Mouse (Mus musculus): ENCODE data around the gene Stag1. TPM values are rescaled to one million over a fixed set of nuclear protein-coding genes. Genes with fewer than 3 reads are reported as not detected.

Stag1 gene
- total RNA-seq, 2 experiments from 2014 or later = 52.3 to 56.4 TPM

- peak; percentile 29 for DNase-seq
These were observed 8.5 kb downstream of the Stag1 start for GRCm38 (mm10) chr9:100605985-100606554.

DNA sequence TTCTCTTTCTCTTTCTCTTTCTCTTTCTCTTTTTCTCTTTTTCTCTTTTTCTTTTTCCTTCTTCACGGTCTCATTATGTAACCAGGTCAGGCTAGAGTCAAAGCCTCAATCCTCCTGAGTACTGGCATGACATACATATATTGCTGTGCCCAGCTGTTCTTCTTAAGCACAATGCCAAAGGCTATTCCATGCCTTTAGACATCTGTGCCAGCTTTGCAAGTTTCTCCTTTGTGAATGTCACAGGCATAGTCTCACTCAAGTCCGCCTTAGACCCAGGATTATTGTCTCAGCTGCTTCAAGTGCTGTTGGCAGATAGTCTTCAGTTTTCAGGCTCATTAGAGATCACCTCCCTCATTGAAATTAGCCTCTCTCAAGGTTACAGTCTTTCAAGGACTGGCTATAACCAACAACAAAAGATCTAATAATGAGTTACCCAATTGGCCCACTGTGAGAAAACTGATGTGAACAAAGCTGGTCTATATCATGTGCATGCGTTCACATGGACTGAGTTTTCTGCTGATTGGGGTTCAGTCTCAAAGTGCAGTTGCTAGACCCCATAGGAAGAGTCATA, 16.0 kb downstream of the Stag1 start:
- no peak for DNase-seq

- peak; percentile 59 for DNase-seq
These were observed 19.3 kb downstream of the Stag1 start for GRCm38 (mm10) chr9:100616947-100617346.

- DNase-seq = no peak
These were observed 28.7 kb downstream of the Stag1 start for GRCm38 (mm10) chr9:100626258-100626657.

GRCm38 (mm10) chr9:100640754-100641153, 43.2 kb downstream of the Stag1 start:
- no peak for DNase-seq

DNA sequence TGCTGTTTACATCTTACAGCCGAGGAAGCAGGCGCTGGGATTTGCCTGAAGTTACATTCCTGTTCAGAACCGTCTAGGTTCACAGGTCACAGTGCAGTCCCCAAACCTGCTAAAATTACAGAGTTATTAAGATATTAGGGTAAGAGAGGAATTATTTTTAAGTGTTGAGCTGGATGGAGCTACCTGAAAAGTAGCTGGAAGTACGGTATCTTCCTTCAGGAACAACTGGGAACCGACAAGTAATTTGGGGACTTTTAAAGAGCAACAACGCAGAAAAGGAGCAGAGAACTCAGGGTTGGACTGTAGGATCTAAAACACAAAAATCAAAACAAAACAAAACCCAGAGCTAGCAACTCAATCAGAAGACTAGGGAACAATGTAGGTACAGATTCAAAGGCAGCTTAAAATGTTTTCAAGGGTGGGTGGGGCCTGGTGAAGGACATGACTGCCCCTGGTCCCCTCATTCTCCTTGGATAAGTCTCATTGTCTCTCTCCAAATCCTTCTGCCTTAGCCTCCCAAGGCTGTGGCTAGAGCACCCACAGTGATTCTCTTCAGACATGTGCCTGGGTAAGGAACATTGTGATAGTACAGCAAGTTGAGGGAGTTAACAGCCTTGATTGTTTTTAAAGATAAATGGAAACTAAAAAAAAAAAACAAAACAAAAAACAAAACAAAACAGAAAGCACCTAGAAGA, 43.9 kb downstream of the Stag1 start:
- DNase-seq = no peak

GRCm38 (mm10) chr9:100642186-100642839, 44.7 kb downstream of the Stag1 start:
- DNase-seq = peak; percentile 17

DNA sequence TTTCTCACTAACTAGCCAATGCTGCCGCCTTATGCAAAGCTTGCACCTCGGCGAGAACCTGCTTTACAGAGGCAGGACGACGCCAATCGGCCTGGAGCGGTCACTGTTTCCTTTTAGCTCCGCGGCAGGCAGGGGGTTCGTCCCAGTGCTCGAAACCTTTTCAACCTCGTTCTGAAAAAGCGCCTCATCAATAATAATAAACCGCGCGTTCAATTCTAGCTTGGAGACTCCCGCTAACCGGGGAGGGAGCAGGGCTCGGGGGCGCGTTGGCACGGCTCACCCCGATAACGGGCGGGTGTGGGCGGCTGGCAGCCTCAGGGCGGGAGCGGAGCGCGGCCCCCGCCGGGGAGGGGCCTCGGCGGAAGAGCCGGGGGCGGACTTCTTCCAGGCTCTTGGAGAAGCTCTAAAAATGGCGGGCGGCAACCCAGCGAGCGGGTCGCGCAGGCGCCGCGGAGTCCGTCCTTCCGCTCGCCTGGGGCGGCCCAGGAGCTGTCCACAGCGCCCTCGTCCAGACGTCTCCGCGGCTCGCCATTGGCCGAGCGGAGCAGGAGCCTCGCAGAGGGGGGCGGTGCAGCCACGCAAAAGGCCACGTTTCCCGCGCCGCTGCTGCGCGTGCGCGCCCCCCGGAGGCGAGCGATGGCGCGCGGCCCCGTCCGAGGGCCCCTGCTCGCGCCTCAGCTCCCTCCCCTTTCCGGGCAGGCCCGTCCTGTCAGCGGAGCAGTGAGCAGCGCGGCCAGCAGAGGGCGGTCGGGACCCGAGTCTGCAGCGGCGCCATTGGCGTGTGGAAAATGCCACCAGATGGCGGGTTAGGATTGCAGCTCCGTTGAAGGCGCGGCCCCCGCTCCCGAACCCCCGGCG, 45.5 kb downstream of the Stag1 start:
- peak; percentile 100 for DNase-seq

DNA sequence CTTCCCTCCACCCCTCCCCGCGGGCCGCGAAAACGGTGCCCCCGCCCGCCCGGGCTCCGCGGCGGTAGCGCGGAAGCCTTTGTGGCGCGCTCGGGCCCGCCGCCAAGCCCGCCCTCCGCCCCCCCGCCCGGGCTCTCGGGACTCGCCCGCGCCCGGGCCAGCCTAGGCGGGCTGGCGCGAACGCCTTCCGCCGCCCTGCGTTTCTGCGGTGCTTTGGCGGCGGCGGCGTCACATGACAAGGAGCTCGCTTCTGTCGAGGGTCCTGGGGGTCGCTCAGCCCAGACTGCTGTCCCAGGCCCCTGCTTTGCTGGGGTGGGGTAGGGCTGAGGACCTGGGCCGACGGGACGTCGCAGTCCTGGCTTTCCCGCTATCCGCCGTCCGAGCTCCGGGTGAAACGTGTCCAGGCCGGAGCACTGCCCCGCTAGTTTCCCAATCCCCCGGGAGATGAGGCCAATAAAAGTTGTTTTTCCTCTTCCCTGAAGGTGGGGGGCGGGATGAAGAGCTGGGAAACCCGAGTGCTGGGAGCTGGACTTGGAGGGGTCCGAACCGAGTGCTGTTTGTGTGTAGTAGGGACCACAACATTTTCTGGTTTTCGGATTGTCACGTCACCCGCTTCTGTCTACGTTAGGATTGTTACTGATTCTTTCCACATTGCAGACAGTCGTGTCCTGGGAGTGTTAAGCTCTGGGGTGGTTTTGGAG, 46.6 kb downstream of the Stag1 start:
- peak; percentile 71 for DNase-seq

DNA sequence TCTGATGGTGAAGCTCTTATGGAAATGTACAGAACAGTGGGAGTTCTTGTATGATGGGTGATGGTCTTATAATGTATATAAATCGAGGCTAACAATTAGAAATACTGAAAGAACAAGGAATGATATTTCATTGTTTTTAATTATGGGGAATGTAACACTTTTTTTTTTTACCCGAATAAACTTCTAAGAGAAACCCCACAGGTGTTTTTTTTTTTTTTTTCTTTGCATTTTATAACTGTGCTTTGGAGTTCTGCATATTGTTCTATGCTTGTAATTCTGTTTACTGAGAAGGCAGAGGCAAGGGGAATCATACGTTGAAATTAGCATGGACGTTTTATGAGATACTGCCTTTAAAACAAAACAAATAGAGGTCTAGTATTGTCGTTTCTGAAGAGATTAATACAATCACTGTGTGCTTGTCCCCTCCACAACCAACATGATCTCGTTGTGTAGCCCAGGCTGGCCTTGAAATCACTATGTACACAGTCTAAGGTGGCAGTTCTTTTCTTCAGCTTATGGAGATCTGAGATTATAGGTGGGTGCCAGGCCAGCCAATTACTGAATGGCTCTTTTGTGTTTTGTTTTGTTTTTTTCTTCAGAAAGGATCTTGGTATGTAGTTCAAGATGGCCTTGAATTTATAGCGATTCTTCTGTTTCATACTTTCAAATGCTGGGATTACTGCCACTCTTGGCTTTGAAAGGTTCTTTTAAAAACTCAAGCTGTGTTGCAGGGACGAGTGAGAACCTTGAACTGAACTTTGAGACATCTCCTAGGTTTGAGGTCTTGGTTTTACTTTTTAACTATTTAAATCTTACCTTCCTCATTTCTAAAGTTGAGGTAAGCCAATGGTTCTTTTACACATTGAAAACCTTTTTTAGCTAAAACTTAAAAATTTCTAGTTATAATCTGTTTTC, 47.7 kb downstream of the Stag1 start:
- no peak for DNase-seq

GRCm38 (mm10) chr9:100646276-100646675, 48.7 kb downstream of the Stag1 start:
- no peak for DNase-seq

GRCm38 (mm10) chr9:100647774-100648323, 50.3 kb downstream of the Stag1 start:
- no peak for DNase-seq

DNA sequence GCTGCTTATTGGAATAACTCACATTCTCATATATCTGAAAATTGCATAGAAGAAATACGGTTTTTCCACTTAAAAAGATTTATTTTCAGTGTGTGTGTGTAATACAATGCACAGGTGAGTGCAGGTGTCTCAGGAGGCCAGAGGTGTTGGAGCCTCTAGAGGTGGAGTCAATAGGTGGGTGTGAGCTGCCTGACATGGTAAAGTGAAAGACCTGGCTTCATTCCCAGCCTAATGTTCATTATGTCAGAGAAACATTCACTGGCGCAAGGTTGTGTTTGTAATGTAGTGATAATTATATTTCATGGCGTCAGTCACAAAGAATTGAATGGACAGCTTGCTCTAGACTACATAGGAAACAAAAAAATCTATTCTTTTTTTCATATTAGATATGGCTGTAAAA, 56.5 kb downstream of the Stag1 start:
- no peak for DNase-seq

GRCm38 (mm10) chr9:100656058-100656457, 58.5 kb downstream of the Stag1 start:
- DNase-seq = no peak

GRCm38 (mm10) chr9:100660587-100660986, 63.0 kb downstream of the Stag1 start:
- no peak for DNase-seq

DNA sequence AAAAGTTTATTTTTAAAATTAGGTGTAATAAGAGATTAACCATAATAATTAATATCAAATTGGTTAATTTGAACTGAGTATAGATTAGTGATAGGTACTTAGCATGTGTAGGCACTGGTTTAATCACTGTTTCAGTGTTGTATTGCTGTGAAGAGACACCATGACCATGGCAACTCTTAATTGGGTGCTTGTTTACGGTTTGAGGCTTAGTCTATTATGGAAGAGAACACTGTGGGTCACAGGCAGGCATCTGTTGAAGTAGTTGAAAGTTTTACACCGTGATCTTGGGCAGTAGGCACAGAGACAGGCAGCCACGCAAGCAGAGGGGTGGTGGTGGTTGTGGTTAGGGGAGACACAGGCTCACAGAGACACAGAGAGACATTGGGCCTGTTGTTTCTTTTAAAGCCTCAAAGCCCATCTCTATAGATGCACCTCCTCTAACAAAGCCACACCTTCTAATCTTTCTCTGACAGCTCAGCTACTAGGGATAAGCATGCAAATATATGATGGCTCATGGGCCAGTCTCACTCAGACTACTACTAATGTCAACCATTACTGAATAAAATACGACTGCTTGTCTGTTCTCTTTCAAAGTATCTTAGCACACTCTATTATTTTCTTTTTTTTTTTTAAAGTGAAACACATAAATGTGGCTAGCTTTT, 66.0 kb downstream of the Stag1 start:
- DNase-seq = no peak

DNA sequence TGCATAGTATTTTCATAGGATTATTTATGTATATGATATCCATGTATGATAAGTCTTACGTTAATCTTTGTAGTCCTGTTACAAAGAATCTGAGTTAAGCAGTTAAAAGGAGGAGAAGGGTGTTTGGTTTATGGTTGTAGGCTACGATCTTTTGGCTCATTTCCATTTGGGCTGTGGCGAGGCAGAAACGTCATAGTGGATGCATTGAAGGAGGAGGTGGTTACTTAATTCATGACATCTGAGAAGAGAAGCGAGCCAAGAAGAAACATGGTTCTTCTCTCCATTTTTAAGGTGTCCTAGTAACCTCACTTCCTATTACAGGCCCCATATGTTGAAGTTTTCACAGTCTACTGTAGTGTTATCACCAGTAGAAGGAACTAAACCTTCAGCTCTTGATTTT, 72.6 kb downstream of the Stag1 start:
- DNase-seq = no peak

DNA sequence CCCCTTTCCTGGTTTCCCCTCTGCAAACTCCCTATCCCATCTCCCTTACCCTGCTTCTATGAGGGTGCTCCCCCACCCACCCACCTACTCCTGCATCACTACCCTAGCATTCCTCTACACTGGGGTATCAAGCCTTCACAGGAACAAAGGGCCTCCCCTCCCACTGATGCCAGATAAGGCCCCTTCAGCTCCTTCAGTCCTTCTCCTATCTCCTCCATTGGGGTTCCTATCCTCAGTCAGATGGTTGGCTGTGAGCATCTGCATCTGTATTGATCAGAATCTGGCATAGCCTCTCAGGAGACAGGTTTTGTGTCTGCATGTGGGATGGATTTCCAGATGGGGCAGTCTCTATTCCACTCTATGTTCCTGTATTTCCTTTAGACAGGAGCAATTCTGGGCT, 81.4 kb downstream of the Stag1 start:
- DNase-seq = no peak

- no peak for DNase-seq
These were observed 84.7 kb downstream of the Stag1 start for GRCm38 (mm10) chr9:100682285-100682684.
